Mouse (Mus musculus): ENCODE measurements around the gene Arhgap10. TPM values are rescaled to one million over a fixed set of nuclear protein-coding genes. Genes with fewer than 3 reads are reported as not detected.
"Not testable (repeated sequence)": the region's sequence is repeated elsewhere in the genome, so short reads cannot be mapped to it uniquely, and the experiment has no call there.

The Arhgap10 gene
- polyA plus RNA-seq, 1 experiment from 2014 or later = 30.7 TPM

DNA sequence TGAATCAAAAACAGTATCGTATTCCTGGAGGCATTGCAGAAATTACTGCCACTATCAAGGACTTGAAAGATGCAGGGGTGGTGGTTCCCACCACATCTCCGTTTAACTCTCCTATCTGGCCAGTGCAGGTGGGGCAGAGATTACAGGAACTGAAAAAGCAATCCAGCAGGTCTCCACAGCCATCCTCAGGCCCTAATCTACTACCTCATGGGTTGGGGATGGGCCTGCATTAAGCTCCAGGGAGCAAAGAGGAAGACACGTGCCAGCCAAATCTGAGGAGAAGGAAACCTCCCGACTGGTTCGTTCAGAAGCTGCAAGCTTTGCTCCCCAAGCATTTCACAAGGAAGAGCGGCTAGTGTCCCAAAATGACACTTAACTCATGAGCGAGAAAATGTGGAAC, 195.0 kb downstream of the Arhgap10 start:
- ATAC-seq (ENCODE audit: low FRiP score, low read depth); H3K9ac ChIP-seq: not testable (repeated sequence)
- 93% methylated on average over 6 of the region's 7 CpGs for WGBS

DNA sequence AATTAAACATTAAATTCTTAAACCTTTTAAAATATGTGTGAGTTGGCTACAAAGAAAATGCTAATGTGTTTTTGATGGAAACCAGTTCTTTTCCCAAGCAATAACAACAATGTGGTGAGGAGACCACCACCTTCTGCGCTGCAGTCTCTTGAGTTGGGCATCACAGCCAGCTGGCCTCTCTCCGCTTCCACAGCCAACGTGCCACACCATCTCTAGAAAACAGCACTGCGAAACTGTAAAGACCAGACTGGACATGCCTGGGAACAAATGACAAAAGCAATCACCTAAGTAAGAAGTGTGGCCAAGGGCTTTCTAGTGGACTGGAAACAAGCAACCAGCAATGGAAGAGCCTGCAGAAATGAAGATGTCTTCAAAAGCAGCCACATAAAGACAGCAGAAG, 195.9 kb downstream of the Arhgap10 start:
- Histone ChIP-seq H3K27ac (no peak overlapping the region), H3K36me3 (peaks cover 7% of the 10 kb centered on the region; the same call in 1 of the 2 replicates), H3K9me3 (no peaks in the 10 kb centered on the region), H3K4me3 (no peak overlapping the region), H3K4me2 (replicated peaks) (no peak overlapping the region), H3K4me1 (no peaks in the 10 kb centered on the region), H3K9ac (no peak overlapping the region), H3K27me3 (no peaks in the 10 kb centered on the region)
- no peak for ATAC-seq (ENCODE audit: low FRiP score, low read depth)
- 89% methylated on average over 4 of the region's 4 CpGs for WGBS

More for the DNA sequence above, 195.0 kb downstream of the Arhgap10 start:
- not testable (repeated sequence) for H3K4me1 ChIP-seq; H3K9me3 ChIP-seq; H3K4me2 ChIP-seq (replicated peaks); H3K27ac ChIP-seq; H3K36me3 ChIP-seq; H3K27me3 ChIP-seq; H3K4me3 ChIP-seq

GRCm38 (mm10) chr8:77318590-77318989, 199.2 kb downstream of the Arhgap10 start:
- Histone ChIP-seq H3K4me2 (replicated peaks) (no peak overlapping the region), H3K27me3 (no peaks in the 10 kb centered on the region), H3K4me1 (no peaks in the 10 kb centered on the region), H3K4me3 (no peak overlapping the region), H3K9me3 (no peaks in the 10 kb centered on the region), H3K27ac (no peak overlapping the region), H3K9ac (no peak overlapping the region), H3K36me3 (peaks cover 7% of the 10 kb centered on the region; the same call in 1 of the 2 replicates)
- WGBS = 87% methylated on average over 9 of the region's 9 CpGs
- no peak for ATAC-seq (ENCODE audit: low FRiP score, low read depth)

- H3K27ac ChIP-seq = no peak overlapping the region
- ATAC-seq (ENCODE audit: low FRiP score, low read depth) = no peak
- no peaks in the 10 kb centered on the region for H3K9me3 ChIP-seq
- WGBS = 97% methylated on average over 2 of the region's 2 CpGs
- H3K9ac ChIP-seq = no peak overlapping the region
- H3K36me3 ChIP-seq = peaks cover 7% of the 10 kb centered on the region; the same call in 1 of the 2 replicates
- no peak overlapping the region for H3K4me3 ChIP-seq
- H3K4me1 ChIP-seq = no peaks in the 10 kb centered on the region
- no peak overlapping the region for H3K4me2 ChIP-seq (replicated peaks)
- H3K27me3 ChIP-seq = no peaks in the 10 kb centered on the region
These were observed 200.0 kb downstream of the Arhgap10 start for GRCm38 (mm10) chr8:77317771-77318170.

- Histone ChIP-seq H3K27ac (no peak overlapping the region), H3K9me3 (no peaks in the 10 kb centered on the region), H3K4me2 (replicated peaks) (no peak overlapping the region), H3K9ac (no peak overlapping the region), H3K36me3 (peaks cover 11% of the 10 kb centered on the region), H3K4me3 (no peak overlapping the region), H3K27me3 (no peaks in the 10 kb centered on the region), H3K4me1 (no peaks in the 10 kb centered on the region)
- WGBS = 89% methylated on average over 3 of the region's 3 CpGs
- ATAC-seq (ENCODE audit: low FRiP score, low read depth) = no peak
These were observed 204.8 kb downstream of the Arhgap10 start for GRCm38 (mm10) chr8:77313003-77313402.

GRCm38 (mm10) chr8:77311762-77312161, 206.0 kb downstream of the Arhgap10 start:
- H3K27ac ChIP-seq = no peak overlapping the region
- no peaks in the 10 kb centered on the region for H3K4me1 ChIP-seq
- 86% methylated on average over 6 of the region's 6 CpGs for WGBS
- no peak for ATAC-seq (ENCODE audit: low FRiP score, low read depth)
- no peak overlapping the region for H3K4me3 ChIP-seq
- H3K9ac ChIP-seq = no peak overlapping the region
- H3K4me2 ChIP-seq (replicated peaks) = no peak overlapping the region
- H3K27me3 ChIP-seq = no peaks in the 10 kb centered on the region
- no peaks in the 10 kb centered on the region for H3K9me3 ChIP-seq
- H3K36me3 ChIP-seq = peaks cover 11% of the 10 kb centered on the region

- H3K27ac ChIP-seq = no peak overlapping the region
- H3K4me1 ChIP-seq = no peaks in the 10 kb centered on the region
- no peak overlapping the region for H3K4me3 ChIP-seq
- H3K36me3 ChIP-seq = peaks cover 11% of the 10 kb centered on the region
- whole genome bisulfite sequencing = 90% methylated on average over 10 of the region's 10 CpGs
- H3K27me3 ChIP-seq = no peaks in the 10 kb centered on the region
- no peak overlapping the region for H3K4me2 ChIP-seq (replicated peaks)
- H3K9me3 ChIP-seq = no peaks in the 10 kb centered on the region
- H3K9ac ChIP-seq = no peak overlapping the region
- no peak for ATAC-seq (ENCODE audit: low FRiP score, low read depth)
These were observed 207.2 kb downstream of the Arhgap10 start for GRCm38 (mm10) chr8:77310541-77310940.

DNA sequence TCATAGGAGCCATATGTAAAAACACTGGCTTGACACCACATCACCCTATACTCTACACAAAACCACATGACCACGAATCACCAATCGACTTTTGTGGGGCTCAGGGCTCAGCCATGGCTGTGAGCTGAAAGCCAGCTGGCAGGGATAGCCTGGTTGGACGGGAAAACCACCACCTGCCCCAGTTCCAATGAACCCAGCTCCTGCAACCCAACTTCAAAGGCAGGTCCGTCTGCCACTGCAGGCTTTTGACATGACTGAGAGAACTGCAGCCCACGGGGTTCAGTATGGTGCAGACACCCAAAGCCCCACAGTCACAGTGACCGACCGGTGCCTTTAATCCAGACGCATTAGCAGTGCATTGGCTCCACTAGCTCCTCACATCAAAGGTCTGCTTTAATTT, 207.7 kb downstream of the Arhgap10 start:
- H3K27ac ChIP-seq = no peak overlapping the region
- no peak overlapping the region for H3K4me3 ChIP-seq
- H3K4me2 ChIP-seq (replicated peaks) = no peak overlapping the region
- H3K9me3 ChIP-seq = no peaks in the 10 kb centered on the region
- 79% methylated on average over 8 of the region's 8 CpGs for WGBS
- no peak for ATAC-seq (ENCODE audit: low FRiP score, low read depth)
- no peaks in the 10 kb centered on the region for H3K4me1 ChIP-seq
- no peak overlapping the region for H3K9ac ChIP-seq
- peaks cover 11% of the 10 kb centered on the region for H3K36me3 ChIP-seq
- H3K27me3 ChIP-seq = no peaks in the 10 kb centered on the region

GRCm38 (mm10) chr8:77294599-77294998, 223.2 kb downstream of the Arhgap10 start:
- Histone ChIP-seq H3K9me3 (peaks cover 12% of the 10 kb centered on the region), H3K4me1 (0 out of 2 replicates have a peak, but pooled peaks cover 3% of the 10 kb centered on the region), H3K36me3 (peaks cover 21% of the 10 kb centered on the region), H3K27ac (no peak overlapping the region), H3K4me3 (no peak overlapping the region), H3K9ac (no peak overlapping the region), H3K27me3 (no peaks in the 10 kb centered on the region), H3K4me2 (replicated peaks) (no peak overlapping the region)
- no peak for ATAC-seq (ENCODE audit: low FRiP score, low read depth)
- WGBS = 86% methylated on average over 11 of the region's 11 CpGs

- Histone ChIP-seq H3K9ac (no peak overlapping the region), H3K36me3 (peaks cover 21% of the 10 kb centered on the region), H3K27ac (no peak overlapping the region), H3K9me3 (peaks cover 12% of the 10 kb centered on the region), H3K4me1 (peaks cover 10% of the 10 kb centered on the region; the same call in 1 of the 2 replicates), H3K4me2 (replicated peaks) (no peak overlapping the region), H3K27me3 (no peaks in the 10 kb centered on the region), H3K4me3 (no peak overlapping the region)
- WGBS = 72% methylated on average over 11 of the region's 11 CpGs
- no peak for ATAC-seq (ENCODE audit: low FRiP score, low read depth)
These were observed 225.1 kb downstream of the Arhgap10 start for GRCm38 (mm10) chr8:77292649-77293048.

- no peak overlapping the region for H3K9ac ChIP-seq
- H3K36me3 ChIP-seq = peaks cover 16% of the 10 kb centered on the region
- no peaks in the 10 kb centered on the region for H3K27me3 ChIP-seq
- WGBS = 79% methylated on average over 4 of the region's 4 CpGs
- ATAC-seq (ENCODE audit: low FRiP score, low read depth) = no peak
- H3K9me3 ChIP-seq = peaks cover 11% of the 10 kb centered on the region
- H3K27ac ChIP-seq = no peak overlapping the region
- H3K4me2 ChIP-seq (replicated peaks) = no peak overlapping the region
- H3K4me1 ChIP-seq = peaks cover 10% of the 10 kb centered on the region; the same call in 1 of the 2 replicates
- no peak overlapping the region for H3K4me3 ChIP-seq
These were observed 225.6 kb downstream of the Arhgap10 start for GRCm38 (mm10) chr8:77292120-77292519.

GRCm38 (mm10) chr8:77288492-77288891, 229.3 kb downstream of the Arhgap10 start:
- Histone ChIP-seq H3K9me3 (no peaks in the 10 kb centered on the region), H3K4me3 (no peak overlapping the region), H3K4me1 (peaks cover 10% of the 10 kb centered on the region; the same call in 1 of the 2 replicates), H3K4me2 (replicated peaks) (no peak overlapping the region), H3K27ac (no peak overlapping the region), H3K36me3 (peaks cover 10% of the 10 kb centered on the region), H3K27me3 (no peaks in the 10 kb centered on the region), H3K9ac (no peak overlapping the region)
- ATAC-seq (ENCODE audit: low FRiP score, low read depth) = no peak
- WGBS = 82% methylated on average over 12 of the region's 12 CpGs

DNA sequence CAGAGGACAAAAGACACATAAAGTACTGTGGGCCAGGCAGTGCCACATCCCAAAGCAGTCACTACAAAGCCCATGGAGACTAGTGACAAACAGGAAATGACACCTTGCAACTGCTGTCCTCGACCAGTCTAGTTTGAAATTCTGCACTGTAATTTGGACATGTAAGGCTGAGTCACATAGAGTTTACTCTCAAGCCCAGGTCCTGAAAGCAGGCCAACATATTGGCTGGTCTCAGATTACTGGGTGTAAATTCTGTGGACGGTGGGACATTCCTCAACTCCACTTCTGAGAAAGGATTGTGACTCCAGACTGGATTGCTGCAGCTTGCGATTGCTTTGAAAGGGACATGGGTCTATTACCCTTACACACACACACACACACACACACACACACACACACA, 229.7 kb downstream of the Arhgap10 start:
- no peak for ATAC-seq (ENCODE audit: low FRiP score, low read depth)
- Histone ChIP-seq H3K4me3 (no peak overlapping the region), H3K9me3 (no peaks in the 10 kb centered on the region), H3K9ac (no peak overlapping the region), H3K27ac (no peak overlapping the region; the same call in 1 of the 2 replicates), H3K4me2 (replicated peaks) (no peak overlapping the region), H3K36me3 (peaks cover 10% of the 10 kb centered on the region), H3K27me3 (no peaks in the 10 kb centered on the region), H3K4me1 (peaks cover 10% of the 10 kb centered on the region; the same call in 1 of the 2 replicates)
- WGBS = 43% methylated on average over 3 of the region's 3 CpGs

Data from limb, embryonic 13.5 days (tissue).